Mouse (Mus musculus) heart, embryonic 14.5 days (tissue): ENCODE measurements around the gene Rnasel. TPM values are rescaled to one million over a fixed set of nuclear protein-coding genes. Genes with fewer than 3 reads are reported as not detected.
"Not testable (repeated sequence)": the region's sequence is repeated elsewhere in the genome, so short reads cannot be mapped to it uniquely, and the experiment has no call there.

ENCODE experiments used
- ATAC-seq: fragments of 200-750 bp; cut with Nextera tagmentation; 2 replicates; pipeline ENCODE4 v1.8.0; 2017; ENCODE audit warnings: low read depth, moderate TSS enrichment; ENCODE audit not compliant: insufficient number of reproducible peaks, insufficient read depth, low FRiP score
- H3K27ac ChIP-seq, 2 experiments: fragments of 200-500 bp in 1 of 2; fragments of 300-500 bp in 1 of 2; sonication (generic) in 1 of 2; replicated peaks in 1 of 2; 2 replicates each; pipeline ENCODE4 v1.5.1; 2012 to 2014; ENCODE audit warnings: low read depth in 2 of 2, low read length in 2 of 2, control low read depth in 1 of 2, mild to moderate bottlenecking in 1 of 2, mixed read lengths in 1 of 2; ENCODE audit not compliant: control insufficient read depth in 1 of 2, insufficient read depth in 1 of 2
- H3K27me3 ChIP-seq: fragments of 300-500 bp; sonication (generic); 2 replicates; pipeline ENCODE4 v1.6.1; 2014; ENCODE audit warnings: mild to moderate bottlenecking, low read length, control low read depth; ENCODE audit not compliant: control insufficient read depth, insufficient read depth
- H3K36me3 ChIP-seq: fragments of 300-500 bp; sonication (generic); 2 replicates; pipeline ENCODE4 v1.6.1; 2014; ENCODE audit warnings: mild to moderate bottlenecking, control low read depth, low read length, mixed read lengths; ENCODE audit not compliant: control insufficient read depth, insufficient read depth
- H3K4me1 ChIP-seq, 2 experiments: fragments of 200-500 bp in 1 of 2; fragments of 300-500 bp in 1 of 2; sonication (generic) in 1 of 2; 2 replicates each; pipeline ENCODE4 v1.6.1; 2012 to 2014; ENCODE audit warnings: low read length in 2 of 2, control low read depth in 1 of 2, mixed read lengths in 1 of 2; ENCODE audit not compliant: control insufficient read depth in 2 of 2, insufficient read depth in 2 of 2
- H3K4me2 ChIP-seq: fragments of 300-500 bp; sonication (generic); 2 replicates; pipeline ENCODE4 v1.6.1; 2014; ENCODE audit warnings: mild to moderate bottlenecking, low read length
- H3K4me3 ChIP-seq, 2 experiments: fragments of 200-500 bp in 1 of 2; fragments of 300-500 bp in 1 of 2; sonication (generic) in 1 of 2; 2 replicates each; pipeline ENCODE4 v1.5.1; 2012 to 2014; ENCODE audit warnings: low read length in 2 of 2, mild to moderate bottlenecking in 2 of 2, control low read depth in 1 of 2, low read depth in 1 of 2, moderate library complexity in 1 of 2; ENCODE audit not compliant: control insufficient read depth in 1 of 2, insufficient read depth in 1 of 2
- H3K9ac ChIP-seq: fragments of 300-500 bp; sonication (generic); 2 replicates; pipeline ENCODE4 v1.6.1; 2014; ENCODE audit warnings: mild to moderate bottlenecking, low read length
- H3K9me3 ChIP-seq: fragments of 300-500 bp; sonication (generic); 2 replicates; pipeline ENCODE4 v1.6.1; 2016; ENCODE audit warnings: low read length, control low read depth; ENCODE audit not compliant: control insufficient read depth
- WGBS: fragments of 180-500 bp; shearing (Covaris S2); extraction: QIAGEN DNeasy Blood & Tissue Kit; methylation state at CpG from one replicate; pipeline ENCODE4 v1.1.7; 2014; 5-methylcytosine and 5-hydroxymethylcytosine counted together
- polyA plus RNA-seq: library from polyadenylated mRNA; unstranded; fragments of >200 nt; fragmentation: Nextera tagmentation; extraction: Ambion mirVana; gene quantifications from 2 replicates; pipeline ENCODE4 v1.2.1, GENCODE M21; 2014

Gene Rnasel
- polyA plus RNA-seq, 1 experiment from 2014 or later, result 26.7 TPM

GRCm38 (mm10) chr1:153753725-153754464 lies 4.7 kb downstream of the Rnasel start:
- Histone ChIP-seq H3K27ac (no peak overlapping the region), H3K4me2 (no peak overlapping the region), H3K4me1 (peaks cover 14 to 18% of the 10 kb centered on the region in 2 experiments), H3K4me3 (no peak overlapping the region), H3K36me3 (0 out of 2 replicates have a peak, but pooled peaks cover 7% of the 10 kb centered on the region), H3K9me3 (no peaks in the 10 kb centered on the region), H3K9ac (no peak overlapping the region), H3K27me3 (0 out of 2 replicates have a peak, but pooled peaks cover 2% of the 10 kb centered on the region)
- WGBS, result 56% methylated on average over 25 of the region's 25 CpGs
- no peak for ATAC-seq

- Histone ChIP-seq H3K4me2 (no peak overlapping the region), H3K27me3 (no peaks in the 10 kb centered on the region), H3K4me1 (peaks cover 4 to 7% of the 10 kb centered on the region in 2 experiments), H3K36me3 (peaks cover 33% of the 10 kb centered on the region), H3K9me3 (no peaks in the 10 kb centered on the region), H3K27ac (no peak overlapping the region), H3K9ac (no peak overlapping the region), H3K4me3 (no peak overlapping the region)
- ATAC-seq, result no peak
- WGBS, result 81% methylated on average over 11 of the region's 11 CpGs
Measured at GRCm38 (mm10) chr1:153764136-153764535, 14.9 kb downstream of the Rnasel start.

GRCm38 (mm10) chr1:153766298-153766697 lies 17.1 kb downstream of the Rnasel start:
- no peak overlapping the region for H3K4me3 ChIP-seq
- ATAC-seq, result no peak
- H3K27ac ChIP-seq, result no peak overlapping the region
- H3K36me3 ChIP-seq, result peaks cover 14% of the 10 kb centered on the region
- H3K4me2 ChIP-seq, result no peak overlapping the region
- H3K9me3 ChIP-seq, result no peaks in the 10 kb centered on the region
- no peak overlapping the region for H3K9ac ChIP-seq
- peaks cover 4 to 7% of the 10 kb centered on the region in 2 experiments for H3K4me1 ChIP-seq
- 42% methylated on average over 8 of the region's 8 CpGs for WGBS
- no peaks in the 10 kb centered on the region for H3K27me3 ChIP-seq

GRCm38 (mm10) chr1:153767281-153767680 lies 18.1 kb downstream of the Rnasel start:
- Histone ChIP-seq H3K36me3 (peaks cover 4% of the 10 kb centered on the region; the same call in 1 of the 2 replicates), H3K9me3 (no peaks in the 10 kb centered on the region), H3K4me3 (no peak overlapping the region), H3K4me2 (no peak overlapping the region), H3K9ac (no peak overlapping the region), H3K4me1 (peaks cover 4 to 7% of the 10 kb centered on the region in 2 experiments), H3K27ac (no peak overlapping the region), H3K27me3 (no peaks in the 10 kb centered on the region)
- no peak for ATAC-seq
- 83% methylated on average over 1 of the region's 1 CpGs for WGBS

- H3K27me3 ChIP-seq, result no peaks in the 10 kb centered on the region
- H3K4me1 ChIP-seq, result peaks cover 4 to 5% of the 10 kb centered on the region in 2 experiments
- WGBS, result 84% methylated on average over 5 of the region's 5 CpGs
Measured at GRCm38 (mm10) chr1:153768465-153768864, 19.2 kb downstream of the Rnasel start.

GRCm38 (mm10) chr1:153769571-153769970 lies 20.3 kb downstream of the Rnasel start:
- H3K4me1 ChIP-seq, H3K9ac ChIP-seq, H3K9me3 ChIP-seq, H3K36me3 ChIP-seq, ATAC-seq, H3K4me2 ChIP-seq, H3K27ac ChIP-seq, H3K4me3 ChIP-seq, H3K27me3 ChIP-seq: not testable (repeated sequence)
- 55% methylated on average over 6 of the region's 6 CpGs for WGBS

More at GRCm38 (mm10) chr1:153768465-153768864, 19.2 kb downstream of the Rnasel start:
- Histone ChIP-seq H3K4me3 (no peak overlapping the region), H3K9me3 (no peaks in the 10 kb centered on the region), H3K4me2 (no peak overlapping the region), H3K36me3 (no peaks in the 10 kb centered on the region), H3K27ac (no peak overlapping the region), H3K9ac (no peak overlapping the region)
- ATAC-seq, result no peak

- ATAC-seq, result no peak
- Histone ChIP-seq H3K4me2 (no peak overlapping the region), H3K27ac (no peak overlapping the region), H3K4me3 (no peak overlapping the region), H3K9me3 (no peaks in the 10 kb centered on the region), H3K27me3 (no peaks in the 10 kb centered on the region), H3K36me3 (no peaks in the 10 kb centered on the region), H3K9ac (no peak overlapping the region), H3K4me1 (peaks cover 4 to 5% of the 10 kb centered on the region in 2 experiments)
- WGBS, result 77% methylated on average over 10 of the region's 10 CpGs
Measured at GRCm38 (mm10) chr1:153769998-153770775, 21.0 kb downstream of the Rnasel start.
